Mouse (Mus musculus): ENCODE data around the gene Npr2. TPM values are rescaled to one million over a fixed set of nuclear protein-coding genes. Genes with fewer than 3 reads are reported as not detected.
A peak's percentile ranks its signal among the peaks of the same experiment; 100 is the strongest.

Npr2 gene
- polyA plus RNA-seq, 1 experiment from 2014 or later = 18.5 TPM

GRCm38 (mm10) chr4:43656339-43657109 lies 24.8 kb downstream of the Npr2 start, which contains the start of gene Hint2:
Hint2 (minus strand) TSS chr4:43656466.
- Histone ChIP-seq H3K36me3 (peaks cover 10% of the 10 kb centered on the region), H3K27ac (peak within 1 kb of the TSS; percentile 94), H3K4me2 (peak within 1 kb of the TSS; percentile 65), H3K4me1 (replicated peaks) (peaks cover 31% of the 10 kb centered on the region), H3K4me3 (peak within 1 kb of the TSS; percentile 80), H3K9me3 (no peaks in the 10 kb centered on the region), H3K27me3 (peaks cover 23% of the 10 kb centered on the region), H3K9ac (peak within 1 kb of the TSS; percentile 89)
- WGBS = 1% methylated on average over 34 of the region's 34 CpGs
- peak; percentile 98 for ATAC-seq (ENCODE audit: low FRiP score)

- Histone ChIP-seq H3K36me3 (peaks cover 4% of the 10 kb centered on the region), H3K4me2 (peak overlapping the region; percentile 45), H3K27ac (peak overlapping the region; percentile 20; the same call in 1 of the 2 replicates), H3K4me3 (peak overlapping the region; percentile 80), H3K27me3 (peaks cover 29% of the 10 kb centered on the region), H3K9me3 (no peaks in the 10 kb centered on the region), H3K4me1 (replicated peaks) (peaks cover 31% of the 10 kb centered on the region), H3K9ac (no peak overlapping the region)
- ATAC-seq (ENCODE audit: low FRiP score) = no peak
- 63% methylated on average over 4 of the region's 4 CpGs for WGBS
These were observed 25.4 kb downstream of the Npr2 start for GRCm38 (mm10) chr4:43657146-43657545.

GRCm38 (mm10) chr4:43666412-43666811 lies 34.7 kb downstream of the Npr2 start:
- no peak overlapping the region for H3K9ac ChIP-seq
- H3K9me3 ChIP-seq = no peaks in the 10 kb centered on the region
- H3K4me3 ChIP-seq = no peak overlapping the region
- H3K27ac ChIP-seq = no peak overlapping the region
- H3K36me3 ChIP-seq = no peaks in the 10 kb centered on the region
- H3K4me2 ChIP-seq = no peak overlapping the region
- ATAC-seq (ENCODE audit: low FRiP score) = no peak
- peaks cover 54% of the 10 kb centered on the region for H3K27me3 ChIP-seq
- WGBS = 24% methylated on average over 4 of the region's 4 CpGs
- peaks cover 24% of the 10 kb centered on the region for H3K4me1 ChIP-seq (replicated peaks)

GRCm38 (mm10) chr4:43668782-43669427 lies 37.2 kb downstream of the Npr2 start, which contains the start of the genes Tmem8b and Fam221b:
Tmem8b (plus strand) TSS chr4:43668971.
Fam221b (minus strand) TSS chr4:43669145.
- peaks cover 32% of the 10 kb centered on the region for H3K27me3 ChIP-seq
- peak within 1 kb of the TSS; percentile 97 for H3K9ac ChIP-seq
- no peaks in the 10 kb centered on the region for H3K9me3 ChIP-seq
- peak within 1 kb of the TSS; percentile 65 for H3K4me2 ChIP-seq
- H3K4me1 ChIP-seq (replicated peaks) = peaks cover 45% of the 10 kb centered on the region
- H3K27ac ChIP-seq = peak within 1 kb of the TSS; percentile 83
- H3K36me3 ChIP-seq = no peaks in the 10 kb centered on the region
- 2% methylated on average over 37 of the region's 41 CpGs for WGBS
- peak within 1 kb of the TSS; percentile 85 for H3K4me3 ChIP-seq
- peak; percentile 95 for ATAC-seq (ENCODE audit: low FRiP score)

GRCm38 (mm10) chr4:43669428-43669794 lies 37.7 kb downstream of the Npr2 start:
- peaks cover 30% of the 10 kb centered on the region for H3K27me3 ChIP-seq
- H3K36me3 ChIP-seq = peaks cover 4% of the 10 kb centered on the region
- peaks cover 45% of the 10 kb centered on the region for H3K4me1 ChIP-seq (replicated peaks)
- peak overlapping the region; percentile 85 for H3K4me3 ChIP-seq
- peak; percentile 55 for ATAC-seq (ENCODE audit: low FRiP score)
- peak overlapping the region; percentile 83 for H3K27ac ChIP-seq
- H3K9ac ChIP-seq = peak overlapping the region; percentile 97
- H3K9me3 ChIP-seq = no peaks in the 10 kb centered on the region
- H3K4me2 ChIP-seq = peak overlapping the region; percentile 65
- 0% methylated on average over 25 of the region's 25 CpGs for WGBS

GRCm38 (mm10) chr4:43672070-43672469 lies 40.3 kb downstream of the Npr2 start:
- Histone ChIP-seq H3K4me3 (peak overlapping the region; percentile 85), H3K4me2 (peak overlapping the region; percentile 65), H3K9ac (peak overlapping the region; percentile 55), H3K4me1 (replicated peaks) (peaks cover 45% of the 10 kb centered on the region), H3K27me3 (peaks cover 8% of the 10 kb centered on the region; the same call in 1 of the 2 replicates), H3K9me3 (no peaks in the 10 kb centered on the region), H3K27ac (peak overlapping the region; percentile 30; the same call in 1 of the 2 replicates), H3K36me3 (peaks cover 30% of the 10 kb centered on the region)
- no peak for ATAC-seq (ENCODE audit: low FRiP score)
- WGBS = 2% methylated on average over 2 of the region's 2 CpGs

GRCm38 (mm10) chr4:43673703-43674102 lies 42.0 kb downstream of the Npr2 start:
- Histone ChIP-seq H3K27me3 (no peaks in the 10 kb centered on the region), H3K4me2 (no peak overlapping the region), H3K27ac (no peak overlapping the region), H3K9ac (no peak overlapping the region), H3K36me3 (peaks cover 46% of the 10 kb centered on the region), H3K4me1 (replicated peaks) (peaks cover 40% of the 10 kb centered on the region), H3K9me3 (no peaks in the 10 kb centered on the region), H3K4me3 (no peak overlapping the region)
- ATAC-seq (ENCODE audit: low FRiP score) = no peak
- 78% methylated on average over 8 of the region's 8 CpGs for WGBS

GRCm38 (mm10) chr4:43674974-43675373 lies 43.2 kb downstream of the Npr2 start:
- H3K27ac ChIP-seq = no peak overlapping the region
- no peak overlapping the region for H3K4me2 ChIP-seq
- no peaks in the 10 kb centered on the region for H3K9me3 ChIP-seq
- ATAC-seq (ENCODE audit: low FRiP score) = no peak
- WGBS = 82% methylated on average over 5 of the region's 5 CpGs
- no peak overlapping the region for H3K9ac ChIP-seq
- no peaks in the 10 kb centered on the region for H3K27me3 ChIP-seq
- peaks cover 59% of the 10 kb centered on the region for H3K36me3 ChIP-seq
- peaks cover 36% of the 10 kb centered on the region for H3K4me1 ChIP-seq (replicated peaks)
- no peak overlapping the region for H3K4me3 ChIP-seq

GRCm38 (mm10) chr4:43675608-43676007 lies 43.9 kb downstream of the Npr2 start:
- Histone ChIP-seq H3K9ac (no peak overlapping the region), H3K36me3 (peaks cover 64% of the 10 kb centered on the region), H3K4me2 (no peak overlapping the region), H3K9me3 (no peaks in the 10 kb centered on the region), H3K27me3 (no peaks in the 10 kb centered on the region), H3K27ac (no peak overlapping the region), H3K4me1 (replicated peaks) (peaks cover 29% of the 10 kb centered on the region), H3K4me3 (no peak overlapping the region)
- no peak for ATAC-seq (ENCODE audit: low FRiP score)
- WGBS = 85% methylated on average over 4 of the region's 4 CpGs

- Histone ChIP-seq H3K27me3 (no peaks in the 10 kb centered on the region), H3K4me2 (no peak overlapping the region), H3K9me3 (no peaks in the 10 kb centered on the region), H3K9ac (no peak overlapping the region), H3K36me3 (peaks cover 92% of the 10 kb centered on the region), H3K27ac (no peak overlapping the region), H3K4me3 (no peak overlapping the region), H3K4me1 (replicated peaks) (0 out of 2 replicates have a peak, but pooled peaks cover 2% of the 10 kb centered on the region)
- WGBS = 91% methylated on average over 6 of the region's 6 CpGs
- no peak for ATAC-seq (ENCODE audit: low FRiP score)
These were observed 46.8 kb downstream of the Npr2 start for GRCm38 (mm10) chr4:43678541-43678940.

GRCm38 (mm10) chr4:43679416-43680043 lies 47.8 kb downstream of the Npr2 start:
- WGBS = 87% methylated on average over 7 of the region's 7 CpGs

GRCm38 (mm10) chr4:43690021-43690420 lies 58.3 kb downstream of the Npr2 start:
- no peaks in the 10 kb centered on the region for H3K4me1 ChIP-seq (replicated peaks)
- no peak overlapping the region for H3K27ac ChIP-seq
- 94% methylated on average over 17 of the region's 17 CpGs for WGBS
- H3K9me3 ChIP-seq = no peaks in the 10 kb centered on the region
- ATAC-seq (ENCODE audit: low FRiP score) = no peak
- H3K4me3 ChIP-seq = no peak overlapping the region
- H3K27me3 ChIP-seq = no peaks in the 10 kb centered on the region
- no peak overlapping the region for H3K4me2 ChIP-seq
- no peak overlapping the region for H3K9ac ChIP-seq
- peaks cover 65% of the 10 kb centered on the region for H3K36me3 ChIP-seq

More at GRCm38 (mm10) chr4:43679416-43680043, 47.8 kb downstream of the Npr2 start:
- no peaks in the 10 kb centered on the region for H3K4me1 ChIP-seq (replicated peaks)
- no peak overlapping the region for H3K4me2 ChIP-seq
- H3K27me3 ChIP-seq = no peaks in the 10 kb centered on the region
- H3K27ac ChIP-seq = no peak overlapping the region
- peaks cover 97% of the 10 kb centered on the region for H3K36me3 ChIP-seq
- ATAC-seq (ENCODE audit: low FRiP score) = no peak
- no peaks in the 10 kb centered on the region for H3K9me3 ChIP-seq
- H3K4me3 ChIP-seq = no peak overlapping the region
- no peak overlapping the region for H3K9ac ChIP-seq

Data from hindbrain, embryonic 13.5 days (tissue).